Comparison of ENCODE assay signal across 8 mouse cellular contexts in the genomic region with DNA sequence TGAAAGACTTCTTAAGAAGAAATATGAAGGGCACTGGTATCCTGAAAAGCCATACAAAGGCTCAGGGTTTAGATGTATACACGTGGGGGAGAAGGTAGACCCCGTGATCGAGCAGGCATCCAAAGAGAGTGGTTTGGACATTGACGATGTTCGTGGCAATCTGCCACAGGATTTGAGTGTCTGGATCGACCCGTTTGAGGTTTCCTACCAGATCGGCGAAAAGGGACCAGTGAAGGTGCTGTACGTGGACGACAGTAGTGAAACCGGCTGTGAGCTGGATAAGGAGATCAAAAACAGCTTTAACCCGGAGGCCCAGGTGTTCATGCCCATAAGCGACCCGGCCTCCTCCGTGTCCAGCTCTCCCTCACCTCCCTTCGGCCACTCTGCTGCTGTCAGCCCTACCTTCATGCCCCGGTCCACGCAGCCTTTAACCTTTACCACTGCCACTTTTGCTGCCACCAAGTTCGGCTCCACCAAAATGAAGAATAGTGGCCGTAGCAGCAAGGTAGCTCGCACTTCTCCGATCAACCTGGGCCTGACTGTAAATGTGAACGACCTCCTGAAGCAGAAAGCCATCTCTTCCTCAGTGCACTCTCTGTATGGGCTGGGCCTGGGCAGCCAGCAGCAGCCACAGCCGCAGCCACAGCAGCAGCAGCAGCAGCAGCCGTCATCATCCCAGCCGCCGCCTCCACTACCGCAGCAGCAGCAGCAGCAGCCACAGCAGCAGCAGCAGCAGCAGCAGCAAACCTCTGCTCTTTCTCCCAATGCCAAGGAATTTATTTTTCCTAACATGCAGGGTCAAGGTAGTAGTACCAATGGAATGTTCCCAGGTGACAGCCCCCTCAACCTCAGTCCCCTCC. TPM values are rescaled to one million over a fixed set of nuclear protein-coding genes. Genes with fewer than 3 reads are reported as not detected.
DNase-seq lines count a peak whose midpoint lies in the region; ATAC-seq and TF ChIP-seq lines count a peak whose summit lies in the region.

No protein-coding gene starts in this region.

- peaks cover 8% of the 10 kb centered on the region; the same call in 1 of the 2 replicates for H3K4me1 ChIP-seq in liver, adult 2 months (ENCODE audit: control insufficient read depth, insufficient read depth, low read length)
- peaks cover 24% of the 10 kb centered on the region for H3K4me1 ChIP-seq in liver, embryonic 12.5 days
- peaks cover 21% of the 10 kb centered on the region for H3K4me1 ChIP-seq in heart, embryonic 15.5 days (replicated peaks)
- peaks cover 20% of the 10 kb centered on the region for H3K4me1 ChIP-seq in limb, embryonic 14.5 days (ENCODE audit: control insufficient read depth, insufficient read depth, low read length)

- peak; percentile 70 for DNase-seq in liver, adult 2 months (ENCODE audit: extremely low read depth, low read depth, low spot score)
- peak; percentile 32 for DNase-seq in adrenal gland, postnatal 25 days
- no peak for DNase-seq in limb, embryonic 14.5 days (ENCODE audit: low spot score)
- no peak for DNase-seq in B cell, adult 2 months
- no peak for DNase-seq in layer of hippocampus, adult 11-12 months (ENCODE audit: low spot score)

- H3K4me3 ChIP-seq in liver, adult 2 months (ENCODE audit: insufficient read depth, low read depth, low read length): peak overlapping the region; percentile 76
- no peak overlapping the region for H3K4me3 ChIP-seq in liver, embryonic 12.5 days
- peak overlapping the region; percentile 87 for H3K4me3 ChIP-seq in heart, embryonic 15.5 days
- no peak overlapping the region for H3K4me3 ChIP-seq in limb, embryonic 14.5 days (replicated peaks; ENCODE audit: low read length)

- no peak for ATAC-seq in liver, embryonic 12.5 days
- ATAC-seq in heart, embryonic 15.5 days (replicated peaks; ENCODE audit: insufficient number of reproducible peaks, insufficient read depth, low FRiP score, low read depth): no peak
- ATAC-seq in limb, embryonic 14.5 days (ENCODE audit: low FRiP score, low read depth): no peak
- no peak for ATAC-seq in granulocyte monocyte progenitor cell, adult 5-6 weeks (replicated peaks; ENCODE audit: poor library complexity, severe bottlenecking)

- H3K27ac ChIP-seq in liver, adult 2 months (replicated peaks; ENCODE audit: insufficient read depth, low read depth, low read length): peak overlapping the region; percentile 56
- no peak overlapping the region for H3K27ac ChIP-seq in liver, embryonic 12.5 days
- H3K27ac ChIP-seq in heart, embryonic 15.5 days: no peak overlapping the region
- H3K27ac ChIP-seq in limb, embryonic 14.5 days (replicated peaks; ENCODE audit: low read depth, low read length): no peak overlapping the region

- no peak for TF ChIP-seq CTCF in liver, adult 2 months (IDR thresholded peaks at IDR 0.05; ENCODE audit: low read depth, low read length)

- no peaks in the 10 kb centered on the region for H3K9me3 ChIP-seq in liver, embryonic 12.5 days (replicated peaks)
- no peaks in the 10 kb centered on the region for H3K9me3 ChIP-seq in heart, embryonic 15.5 days (replicated peaks)
- no peaks in the 10 kb centered on the region for H3K9me3 ChIP-seq in limb, embryonic 14.5 days (ENCODE audit: control insufficient read depth, low read length)

- H3K79me2 ChIP-seq in liver, adult 2 months (ENCODE audit: control insufficient read depth, insufficient read depth, low read length): peaks cover 18% of the 10 kb centered on the region

- no peak for TF ChIP-seq POLR2A in liver, adult 2 months (IDR thresholded peaks at IDR 0.05; ENCODE audit: extremely low read depth, insufficient read depth, low read length)
- TF ChIP-seq POLR2A in limb, embryonic 14.5 days (IDR thresholded peaks at IDR 0.05; ENCODE audit: borderline replicate concordance, extremely low read depth, insufficient read depth, insufficient read length): no peak

- H3K9ac ChIP-seq in liver, adult 2 months (ENCODE audit: low read depth, low read length): peak overlapping the region; percentile 90
- H3K9ac ChIP-seq in liver, embryonic 12.5 days: no peak overlapping the region
- H3K9ac ChIP-seq in heart, embryonic 15.5 days: 0 out of 2 replicates have a peak overlapping the region, but pooled peaks have one; percentile 12
- H3K9ac ChIP-seq in limb, embryonic 14.5 days (ENCODE audit: low read depth, low read length, severe bottlenecking): 0 out of 2 replicates have a peak overlapping the region, but pooled peaks have one; percentile 25

- WGBS in liver, adult 2 months: 22% methylated on average over 29 of the region's 29 CpGs
- 89% methylated on average over 29 of the region's 29 CpGs for WGBS in liver, embryonic 12.5 days (ENCODE audit: insufficient replicate concordance)
- WGBS in heart, embryonic 15.5 days: 81% methylated on average over 29 of the region's 29 CpGs
- 82% methylated on average over 29 of the region's 29 CpGs for WGBS in limb, embryonic 14.5 days

- peaks cover 13% of the 10 kb centered on the region for H3K36me3 ChIP-seq in liver, adult 2 months (ENCODE audit: control insufficient read depth, insufficient read depth, low read length)
- peaks cover 16% of the 10 kb centered on the region for H3K36me3 ChIP-seq in liver, embryonic 12.5 days
- H3K36me3 ChIP-seq in heart, embryonic 15.5 days: peaks cover 14% of the 10 kb centered on the region
- peaks cover 16% of the 10 kb centered on the region for H3K36me3 ChIP-seq in limb, embryonic 14.5 days (ENCODE audit: control insufficient read depth, insufficient read depth, low read length)

- H3K27me3 ChIP-seq in liver, adult 2 months (ENCODE audit: control insufficient read depth, insufficient read depth, low read length): no peaks in the 10 kb centered on the region
- H3K27me3 ChIP-seq in liver, embryonic 12.5 days (replicated peaks): peaks cover under 1% of the 10 kb centered on the region; the same call in 1 of the 2 replicates
- no peaks in the 10 kb centered on the region for H3K27me3 ChIP-seq in heart, embryonic 15.5 days
- no peaks in the 10 kb centered on the region for H3K27me3 ChIP-seq in limb, embryonic 14.5 days (ENCODE audit: control insufficient read depth, insufficient read depth, low read length)

- no peak overlapping the region for H3K4me2 ChIP-seq in liver, embryonic 12.5 days
- H3K4me2 ChIP-seq in heart, embryonic 15.5 days: peak overlapping the region; percentile 68
- 0 out of 2 replicates have a peak overlapping the region, but pooled peaks have one; percentile 1 for H3K4me2 ChIP-seq in limb, embryonic 14.5 days (replicated peaks; ENCODE audit: low read depth, low read length, severe bottlenecking)

RNA-seq across cellular contexts. Expression of gene Tob1, which starts 2.7 kb away (rescaled TPM):
- 39.9 and 50.1 TPM in 2 replicates for total RNA-seq in liver, adult 2 months (2014; rRNA removed)
- 47.1 and 72.2 TPM in 2 replicates for polyA plus RNA-seq in liver, adult 2 months (2012; rRNA removed)
- polyA plus RNA-seq in liver, embryonic 12.5 days (2016; fragmentation: Nextera tagmentation; extraction: Ambion mirVana): 13.6 and 13.8 TPM in 2 replicates
- total RNA-seq in adrenal gland, postnatal 25 days (2021): 245 and 267 TPM in 2 replicates
- polyA plus RNA-seq in heart, embryonic 15.5 days (2015; fragmentation: Nextera tagmentation; extraction: Ambion mirVana): 37.7 and 45.5 TPM in 2 replicates
- 28.4 and 29.7 TPM in 2 replicates for polyA plus RNA-seq in limb, embryonic 14.5 days (2012; rRNA removed)
- polyA plus RNA-seq in limb, embryonic 14.5 days (2014; fragmentation: Nextera tagmentation; extraction: Ambion mirVana): 34.8 and 37.3 TPM in 2 replicates
- 2.9 and 4.5 TPM in 2 replicates for total RNA-seq in granulocyte monocyte progenitor cell, adult 5-6 weeks (2014; fragmentation: Nextera tagmentation)
- total RNA-seq in granulocyte monocyte progenitor cell, adult 5-6 weeks (2017): 1.1 and 4.9 TPM in 2 replicates

RNA-seq across cellular contexts. Expression of gene Wfikkn2, which starts 31.8 kb away (rescaled TPM):
- total RNA-seq in liver, adult 2 months (2014; rRNA removed): under 0.01 TPM in 1 of 2 replicates, not detected in the other
- 0.04 TPM in 1 of 2 replicates, not detected in the other for polyA plus RNA-seq in liver, adult 2 months (2012; rRNA removed)
- 0.31 and 0.44 TPM in 2 replicates for polyA plus RNA-seq in liver, embryonic 12.5 days (2016; fragmentation: Nextera tagmentation; extraction: Ambion mirVana)
- total RNA-seq in adrenal gland, postnatal 25 days (2021): 0.39 TPM in 1 of 2 replicates, not detected in the other
- 2.4 and 4.6 TPM in 2 replicates for polyA plus RNA-seq in heart, embryonic 15.5 days (2015; fragmentation: Nextera tagmentation; extraction: Ambion mirVana)
- 19.9 and 25.1 TPM in 2 replicates for polyA plus RNA-seq in limb, embryonic 14.5 days (2012; rRNA removed)
- polyA plus RNA-seq in limb, embryonic 14.5 days (2014; fragmentation: Nextera tagmentation; extraction: Ambion mirVana): 9.2 and 9.7 TPM in 2 replicates
- not detected in 2 replicates for total RNA-seq in granulocyte monocyte progenitor cell, adult 5-6 weeks (2014; fragmentation: Nextera tagmentation)
- total RNA-seq in granulocyte monocyte progenitor cell, adult 5-6 weeks (2017): 0.09 TPM in 1 of 2 replicates, not detected in the other

Comparison
In these comparisons a context has a peak if more than half of its experiments do, and no peak if none do; other contexts are left out.
1. H3K4me3 ChIP-seq: peak in liver, adult 2 months (single experiment) and heart, embryonic 15.5 days (single experiment); none in liver, embryonic 12.5 days (single experiment) and limb, embryonic 14.5 days (single experiment).
2. DNase-seq: peak in liver, adult 2 months (single experiment) and adrenal gland, postnatal 25 days (single experiment); none in limb, embryonic 14.5 days (single experiment), B cell, adult 2 months (0 of 2) and layer of hippocampus, adult 11-12 months (single experiment).